Mouse (Mus musculus) embryonic stem cell, embryonic (primary cell): ENCODE data around the gene Cdkn1a.

Experiments
- CTCF ChIA-PET, 4 experiments: fragments of 300-600 bp in 2 of 4; fragments of 350-600 bp in 2 of 4; sonication (Branson Sonifier 250); formaldehyde crosslinking; loops; one replicate each; lab custom pipeline; 2022; ENCODE audit warnings: inconsistent platforms in 2 of 4; lab: Charles Lee
- POLR2A ChIA-PET, 4 experiments: fragments of 300-600 bp in 2 of 4; fragments of 350-600 bp in 2 of 4; sonication (Branson Sonifier 250); formaldehyde crosslinking; loops; one replicate each; lab custom pipeline; 2022; ENCODE audit warnings: antibody characterized with exemption in 4 of 4, inconsistent platforms in 1 of 4; lab: Charles Lee

Gene Cdkn1a

DNA sequence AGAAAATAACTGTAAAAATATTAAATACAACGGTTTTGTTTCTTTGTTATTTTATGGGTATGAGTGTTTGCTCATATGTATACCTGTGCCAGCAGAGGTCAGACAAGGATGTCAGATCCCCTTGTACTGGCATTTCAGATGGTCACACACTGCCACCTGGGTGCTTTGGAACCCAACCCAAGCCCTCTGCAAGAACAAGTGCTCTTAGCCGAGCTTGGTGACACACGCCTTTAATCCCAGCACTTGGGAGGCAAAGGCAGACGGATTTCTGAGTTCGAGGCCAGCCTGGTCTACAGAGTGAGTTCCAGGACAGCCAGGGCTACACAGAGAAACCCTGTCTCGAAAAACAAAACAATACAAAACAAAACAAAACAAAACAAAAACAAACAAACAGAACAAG lies 19.6 kb downstream of the Cdkn1a start:
- POLR2A ChIA-PET: interaction anchor here in 3 of 4 experiments (1.1 to 4.6 kb wide), 6 partner anchors 10 to 17 kb away, joined by 3 to 49 read pairs (median 6); no protein-coding TSS in a partner anchor
- CTCF ChIA-PET: interaction anchor here in 1 of 4 experiments (0.6 kb wide), 1 partner anchor 61 kb away, joined by 10 read pairs; no protein-coding TSS in a partner anchor

DNA sequence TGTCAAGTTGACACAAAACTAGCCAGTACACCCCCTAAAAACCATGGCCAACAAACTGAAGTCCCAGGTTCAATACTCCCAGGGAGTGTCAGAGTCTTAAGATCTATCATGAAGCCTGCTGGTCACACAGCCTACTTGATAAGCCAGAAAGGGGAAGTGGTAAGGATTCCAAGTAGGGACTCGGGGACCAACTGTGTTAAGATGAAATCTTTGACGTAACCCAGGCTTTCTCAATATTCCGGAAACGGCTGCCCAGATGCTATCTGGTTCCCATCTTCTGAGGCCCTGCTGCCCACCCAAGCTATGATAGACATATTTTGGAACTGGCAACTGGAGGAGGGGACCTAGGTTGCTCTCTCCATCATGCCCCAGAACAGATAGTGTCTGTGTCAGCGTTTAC lies 20.6 kb downstream of the Cdkn1a start:
- ChIA-PET CTCF (no interaction called here), POLR2A (interaction anchor here in 3 of 4 experiments (0.5 to 4.6 kb wide), 7 partner anchors 11 to 62 kb away, joined by 3 to 49 read pairs (median 3); no protein-coding TSS in a partner anchor)

DNA sequence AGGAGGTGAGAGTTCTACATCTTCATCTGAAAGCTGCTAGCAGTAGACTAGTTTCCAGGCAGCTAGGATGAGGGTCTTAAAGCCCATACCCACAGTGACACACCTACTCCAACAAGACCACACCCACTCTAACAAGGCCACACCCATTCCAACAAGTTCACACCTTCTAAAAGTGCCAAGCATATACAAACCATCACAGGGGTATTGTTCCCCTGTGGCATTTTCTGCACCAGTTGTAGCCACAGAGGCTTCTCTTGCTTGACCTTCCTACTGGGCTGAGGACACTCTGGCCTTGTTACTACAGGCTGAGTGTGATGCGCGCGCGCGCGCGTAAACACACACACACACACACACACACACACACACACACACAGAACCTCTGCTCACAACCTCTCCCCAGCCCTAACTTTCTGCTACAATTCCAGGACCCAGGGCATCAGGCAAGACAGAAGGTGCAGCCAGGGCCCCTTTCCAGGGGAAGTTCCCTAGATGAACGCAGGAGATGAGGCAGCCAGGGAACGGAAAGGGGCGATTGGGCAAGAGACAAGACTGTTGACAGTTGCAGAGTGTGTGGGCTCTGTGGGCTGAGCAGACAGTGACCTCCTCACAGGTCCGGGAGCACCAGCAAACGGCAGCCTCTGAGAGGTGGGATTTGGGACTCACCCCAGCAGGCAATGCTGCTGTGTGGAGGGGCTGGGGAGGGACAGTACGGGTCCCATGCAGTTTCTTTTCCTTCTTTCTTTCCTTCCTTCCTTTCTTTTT lies 23.0 kb downstream of the Cdkn1a start, which contains the start of gene Rab44:
Rab44 (plus strand) TSS at position 555 of the 762 bp plus-strand sequence.
- CTCF ChIA-PET: interaction anchor here in 1 of 4 experiments (1.0 to 1.1 kb wide), 2 partner anchors 58 to 65 kb away, joined by 3 to 5 read pairs; no protein-coding TSS in a partner anchor
- POLR2A ChIA-PET: interaction anchor here in 3 of 4 experiments (0.7 to 4.6 kb wide), 12 partner anchors 13 to 1558 kb away, joined by 3 to 49 read pairs (median 4); partner anchors contain the start of gene Srsf3 (in 1 of the 3)

DNA sequence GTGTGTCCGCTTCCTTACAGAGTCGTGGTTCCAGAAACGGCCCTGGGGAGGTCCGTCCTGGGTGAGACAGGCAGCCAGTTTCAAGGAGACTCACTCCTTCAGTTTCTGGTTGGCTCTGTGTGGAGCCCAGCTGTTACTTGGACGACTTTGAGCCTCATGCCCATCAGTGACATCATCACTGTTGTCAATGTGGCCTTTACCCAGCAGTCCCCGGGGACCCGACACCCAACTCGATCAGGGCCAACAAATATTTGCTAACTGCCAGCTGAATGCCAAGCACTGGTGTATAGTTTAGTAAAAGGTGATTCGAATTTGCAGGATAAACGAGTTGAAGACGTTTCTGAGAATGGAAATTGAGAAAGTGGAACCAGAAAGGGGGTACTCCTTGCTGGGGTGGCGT lies 25.2 kb downstream of the Cdkn1a start:
- POLR2A ChIA-PET: interaction anchor here in 2 of 4 experiments (0.9 to 3.4 kb wide), 7 partner anchors 15 to 57 kb away, joined by 3 to 18 read pairs (median 3); partner anchors contain the start of gene Cdkn1a (in 1 of the 2)
- CTCF ChIA-PET: interaction anchor here in 2 of 4 experiments (0.5 to 1.6 kb wide), 4 partner anchors 54 to 1550 kb away, joined by 3 to 7 read pairs (median 4); no protein-coding TSS in a partner anchor

DNA sequence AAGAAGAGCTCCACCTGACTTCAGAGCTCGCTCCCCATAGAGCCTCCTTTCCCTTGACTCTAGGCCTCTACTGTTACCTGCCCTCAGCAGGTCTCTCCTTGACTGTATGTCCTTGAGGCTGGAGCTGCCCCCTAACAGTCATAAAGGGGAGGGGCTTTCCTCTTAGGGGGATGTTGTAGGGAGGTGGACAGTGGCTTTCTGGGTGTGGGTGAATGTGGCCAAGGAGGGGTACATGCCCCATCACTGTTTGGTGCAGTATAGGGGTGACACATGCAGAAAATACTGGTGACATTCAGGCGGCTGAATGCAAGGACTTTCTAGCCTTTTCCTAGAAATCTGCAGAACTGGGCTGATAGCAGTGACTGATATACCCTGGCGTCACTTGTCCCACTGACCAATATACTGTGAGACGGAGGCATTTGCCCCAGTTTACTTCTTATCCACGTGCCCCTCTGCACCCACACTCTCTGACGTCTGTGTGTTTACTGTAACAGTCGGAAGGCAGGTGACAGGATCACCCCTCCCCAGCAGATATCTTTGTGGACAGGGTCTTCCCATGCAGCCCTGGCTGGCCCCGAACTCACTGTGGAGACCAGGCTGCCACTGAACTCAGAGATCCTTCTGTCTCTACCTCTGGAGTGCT lies 26.4 kb downstream of the Cdkn1a start:
- ChIA-PET POLR2A (interaction anchor here (0.6 to 3.4 kb wide), 12 partner anchors 17 to 330 kb away, joined by 3 to 18 read pairs (median 3); partner anchors contain the start of gene Cdkn1a (in 1 of the 4)), CTCF (interaction anchor here in 1 of 4 experiments (1.6 kb wide), 1 partner anchor 67 kb away, joined by 7 read pairs; no protein-coding TSS in a partner anchor)

DNA sequence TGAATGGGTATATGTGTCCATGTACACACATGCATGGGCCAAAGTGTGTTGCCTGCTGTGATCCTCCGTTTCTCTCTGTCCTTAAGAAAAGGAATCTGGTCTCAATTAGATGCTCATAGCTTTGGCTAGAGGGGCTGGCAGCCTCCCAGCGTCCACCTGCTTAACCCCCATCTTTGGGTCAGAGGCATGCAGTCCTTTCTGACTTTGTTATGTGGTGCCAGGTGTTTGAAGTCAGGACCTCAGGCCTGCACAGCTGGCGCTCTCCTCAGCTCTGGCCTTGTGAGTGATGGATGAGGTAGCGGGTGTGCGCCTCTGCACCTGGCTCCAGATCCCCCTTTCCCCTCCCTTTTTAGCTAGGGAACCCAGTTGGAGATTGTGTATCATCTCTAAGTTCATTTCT lies 27.3 kb downstream of the Cdkn1a start:
- ChIA-PET CTCF (interaction anchor here in 2 of 4 experiments (0.7 kb wide), 2 partner anchors 53 to 629 kb away, joined by 3 to 5 read pairs; no protein-coding TSS in a partner anchor), POLR2A (interaction anchor here in 3 of 4 experiments (0.6 to 1.6 kb wide), 8 partner anchors 21 to 128 kb away, joined by 3 to 5 read pairs (median 4); no protein-coding TSS in a partner anchor)

DNA sequence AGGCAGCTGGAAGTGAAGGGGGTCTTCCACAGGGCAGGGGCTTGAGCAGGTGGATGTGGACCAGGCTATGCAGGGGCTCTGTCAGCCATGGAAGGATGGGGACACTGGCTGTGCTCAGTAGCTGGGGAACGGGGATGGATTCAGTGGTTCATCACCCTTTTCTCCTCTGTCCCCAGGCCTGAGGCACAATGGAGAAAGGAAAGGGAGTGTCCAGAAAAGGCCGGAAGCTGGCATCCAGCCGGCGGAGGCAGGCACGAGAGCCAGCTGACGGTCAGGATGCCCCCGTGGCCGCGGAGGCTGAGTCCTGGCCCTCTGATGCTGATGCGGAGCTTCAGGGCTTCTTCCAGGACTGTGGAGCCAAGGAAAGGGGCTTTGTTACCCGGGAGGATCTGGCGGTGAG lies 29.9 kb downstream of the Cdkn1a start:
- POLR2A ChIA-PET: interaction anchor here in 3 of 4 experiments (0.6 to 1.6 kb wide), 12 partner anchors 11 to 380 kb away, joined by 3 to 7 read pairs (median 4); no protein-coding TSS in a partner anchor

DNA sequence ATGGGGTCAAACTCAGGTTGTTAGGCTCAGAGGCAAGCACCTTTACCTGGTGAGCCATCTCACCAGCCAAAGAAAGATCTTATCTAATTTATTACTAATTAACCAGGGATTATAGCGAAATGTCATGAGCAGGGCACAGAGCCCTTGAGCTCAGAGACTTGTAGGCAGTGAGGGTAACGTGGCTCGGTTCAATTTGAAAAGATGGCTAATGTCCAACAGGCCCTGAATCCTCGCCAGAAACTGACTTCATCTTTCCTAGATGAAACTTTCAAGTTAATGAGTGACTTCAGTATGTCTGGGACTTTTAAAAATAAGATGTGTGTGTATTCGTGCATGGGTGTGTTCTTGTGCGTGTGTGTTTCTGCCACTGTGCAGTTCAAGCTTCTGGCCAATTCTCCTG lies 32.0 kb downstream of the Cdkn1a start:
- POLR2A ChIA-PET: interaction anchor here in 3 of 4 experiments (0.5 to 2.0 kb wide), 16 partner anchors 23 to 231 kb away, joined by 3 to 10 read pairs (median 4); partner anchors contain the start of genes Cdkn1a (in 1 of the 3) and Srsf3 (in 1 of the 3)
- CTCF ChIA-PET: interaction anchor here in 2 of 4 experiments (0.5 to 1.7 kb wide), 5 partner anchors 13 to 135 kb away, joined by 3 to 5 read pairs (median 4); no protein-coding TSS in a partner anchor

More for the DNA sequence above, 29.9 kb downstream of the Cdkn1a start:
- CTCF ChIA-PET: interaction anchor here in 2 of 4 experiments (0.6 to 1.0 kb wide), 3 partner anchors 44 to 129 kb away, joined by 3 to 13 read pairs (median 3); no protein-coding TSS in a partner anchor

DNA sequence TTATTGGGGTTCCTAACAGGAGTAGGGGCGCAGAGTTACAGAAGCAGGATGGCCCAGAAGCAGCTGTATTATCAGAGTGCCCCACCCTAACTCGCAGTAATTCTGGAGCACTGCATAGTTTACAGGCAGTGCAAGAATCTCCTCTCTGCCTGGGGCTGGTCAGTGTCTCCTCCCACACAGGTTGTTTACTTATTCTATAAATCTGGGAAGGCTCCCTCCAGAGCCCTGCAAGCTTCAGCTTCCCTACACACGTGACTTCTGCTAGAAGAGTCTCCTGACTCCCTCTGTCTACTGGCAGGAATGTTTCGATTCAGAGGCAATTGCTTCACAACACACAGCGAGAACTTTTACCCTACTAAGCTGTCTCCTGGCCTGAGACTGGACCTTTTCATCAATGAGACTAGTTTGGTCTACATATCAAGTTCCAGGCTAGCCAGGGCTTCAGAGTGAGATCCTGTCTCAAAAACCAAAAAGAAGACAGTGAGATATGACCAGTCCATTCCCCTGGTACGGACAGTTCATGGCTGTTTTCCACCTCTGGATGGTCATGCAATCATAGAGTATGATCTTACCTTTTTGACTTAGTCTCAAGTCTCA lies 32.9 kb downstream of the Cdkn1a start:
- POLR2A ChIA-PET: interaction anchor here in 3 of 4 experiments (0.6 to 2.0 kb wide), 20 partner anchors 23 to 122 kb away, joined by 3 to 10 read pairs (median 4); partner anchors contain the start of genes Cdkn1a (in 1 of the 3) and Srsf3 (in 1 of the 3)
- CTCF ChIA-PET: interaction anchor here in 1 of 4 experiments (0.7 to 1.7 kb wide), 6 partner anchors 12 to 136 kb away, joined by 3 to 6 read pairs (median 4); no protein-coding TSS in a partner anchor

DNA sequence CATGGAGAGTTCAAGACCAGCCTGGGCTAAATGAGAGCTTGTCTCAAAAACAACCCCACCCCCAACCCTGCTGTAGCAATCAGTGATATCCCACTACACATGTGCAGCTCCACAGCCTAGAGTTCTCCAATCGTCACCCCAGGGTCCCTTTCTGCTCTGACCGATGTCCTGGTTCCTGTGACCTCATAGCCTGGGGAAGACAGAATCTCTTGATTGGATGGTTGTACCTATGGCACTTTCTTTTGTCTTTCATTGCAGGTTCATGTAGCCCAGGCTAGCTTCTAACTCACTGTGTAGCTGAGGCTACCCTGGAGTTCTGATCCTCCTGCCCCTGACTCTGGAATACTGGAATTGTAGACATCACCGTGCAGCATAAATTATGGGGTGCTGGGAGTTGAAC lies 35.8 kb downstream of the Cdkn1a start:
- ChIA-PET POLR2A (interaction anchor here in 2 of 4 experiments (0.6 to 2.1 kb wide), 9 partner anchors 12 to 118 kb away, joined by 3 to 5 read pairs (median 3); no protein-coding TSS in a partner anchor), CTCF (interaction anchor here in 2 of 4 experiments (1.0 to 1.4 kb wide), 4 partner anchors 19 to 120 kb away, joined by 4 to 5 read pairs (median 4); no protein-coding TSS in a partner anchor)

DNA sequence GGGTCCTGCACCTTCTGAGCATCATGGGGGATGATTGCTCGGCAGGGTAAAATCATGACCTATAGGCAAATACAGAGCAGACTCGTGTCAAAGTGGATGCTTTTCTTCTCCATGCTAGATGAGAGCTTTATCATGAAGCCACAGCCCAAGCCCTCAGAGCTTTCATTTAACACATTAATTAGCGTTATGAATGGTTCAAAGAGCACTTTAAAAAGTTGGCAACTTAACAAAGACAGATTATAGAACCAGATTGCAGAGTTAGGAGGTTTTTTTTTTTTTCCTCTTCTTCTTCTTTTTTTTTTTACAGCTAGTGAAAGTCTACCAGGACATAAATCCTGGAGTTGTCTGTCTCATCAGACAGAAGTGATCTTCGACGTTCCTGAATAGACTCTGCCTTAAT lies 38.6 kb downstream of the Cdkn1a start:
- CTCF ChIA-PET: interaction anchor here in 2 of 4 experiments (0.7 kb wide), 2 partner anchors 34 to 169 kb away, joined by 4 to 8 read pairs; no protein-coding TSS in a partner anchor
- POLR2A ChIA-PET: interaction anchor here in 2 of 4 experiments (0.6 to 1.4 kb wide), 9 partner anchors 26 to 440 kb away, joined by 3 to 5 read pairs (median 4); no protein-coding TSS in a partner anchor

DNA sequence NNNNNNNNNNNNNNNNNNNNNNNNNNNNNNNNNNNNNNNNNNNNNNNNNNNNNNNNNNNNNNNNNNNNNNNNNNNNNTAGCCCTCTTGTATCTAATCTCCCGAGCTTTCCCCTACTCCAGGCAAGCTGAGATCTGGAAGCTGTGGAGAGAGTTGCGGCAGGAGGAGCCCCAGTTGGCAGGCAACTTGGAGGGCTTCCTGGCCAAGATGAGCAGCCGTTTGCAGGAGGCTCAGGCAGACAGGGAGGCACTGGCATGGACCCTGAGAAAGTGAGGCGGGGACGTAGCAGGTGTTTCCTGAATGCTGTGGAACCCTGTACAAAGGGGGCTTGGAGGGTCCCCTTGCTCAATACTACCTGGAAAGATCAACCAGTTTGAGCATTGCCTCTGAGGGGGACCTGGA lies 44.3 kb downstream of the Cdkn1a start:
- POLR2A ChIA-PET: interaction anchor here (0.5 to 2.9 kb wide), 24 partner anchors 10 to 96 kb away, joined by 3 to 13 read pairs (median 4); no protein-coding TSS in a partner anchor
- CTCF ChIA-PET: interaction anchor here in 1 of 4 experiments (1.1 to 1.2 kb wide), 2 partner anchors 10 to 148 kb away, joined by 3 to 4 read pairs; no protein-coding TSS in a partner anchor

DNA sequence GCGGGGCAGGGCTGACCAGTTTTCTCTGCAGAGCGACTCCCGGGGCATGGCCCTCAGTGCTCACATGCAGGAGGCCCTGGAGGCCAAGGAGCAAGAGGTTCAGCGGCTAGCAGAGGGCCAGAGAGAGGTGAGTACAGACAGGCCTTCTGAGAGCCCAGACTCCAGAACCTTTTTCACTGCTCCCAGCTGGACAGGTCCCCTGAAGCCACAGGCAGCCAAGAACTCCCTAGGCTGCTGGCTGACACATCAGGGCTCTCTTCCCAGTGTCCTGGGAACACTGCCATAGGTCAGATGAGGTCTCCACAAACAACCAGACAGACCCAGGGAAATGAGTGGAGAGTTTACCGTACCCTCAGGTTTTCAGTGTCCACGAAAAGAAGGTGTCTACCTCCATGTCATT lies 45.5 kb downstream of the Cdkn1a start:
- POLR2A ChIA-PET: interaction anchor here in 2 of 4 experiments (0.9 to 2.9 kb wide), 5 partner anchors 10 to 87 kb away, joined by 3 to 13 read pairs (median 3); no protein-coding TSS in a partner anchor
- CTCF ChIA-PET: interaction anchor here in 1 of 4 experiments (0.7 kb wide), 1 partner anchor 13 kb away, joined by 3 read pairs; no protein-coding TSS in a partner anchor

DNA sequence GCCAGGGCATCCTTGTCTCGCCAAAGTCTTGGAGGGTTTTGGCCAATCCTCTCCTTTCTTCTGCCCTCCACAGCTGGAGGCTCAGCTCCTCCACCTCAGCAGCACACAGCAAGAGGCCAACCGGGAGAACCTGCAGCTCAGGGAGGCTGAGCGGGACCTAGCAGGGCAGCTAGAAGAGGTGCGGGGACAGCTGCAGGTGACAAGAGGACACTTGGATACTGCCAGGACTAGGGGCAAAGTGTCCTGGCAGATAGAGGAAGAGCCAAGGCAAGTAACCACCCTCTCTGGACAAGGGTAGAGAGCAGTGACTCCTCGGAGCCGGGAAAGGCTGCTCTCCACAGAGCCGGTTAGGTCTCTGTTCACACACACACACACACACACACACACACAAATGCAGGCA lies 47.1 kb downstream of the Cdkn1a start:
- ChIA-PET CTCF (interaction anchor here in 2 of 4 experiments (0.6 to 1.1 kb wide), 4 partner anchors 34 to 1880 kb away, joined by 3 to 8 read pairs (median 4); no protein-coding TSS in a partner anchor), POLR2A (interaction anchor here in 2 of 4 experiments (0.8 to 11.5 kb wide), 3 partner anchors 20 to 56 kb away, joined by 3 to 112 read pairs (median 4); no protein-coding TSS in a partner anchor)

DNA sequence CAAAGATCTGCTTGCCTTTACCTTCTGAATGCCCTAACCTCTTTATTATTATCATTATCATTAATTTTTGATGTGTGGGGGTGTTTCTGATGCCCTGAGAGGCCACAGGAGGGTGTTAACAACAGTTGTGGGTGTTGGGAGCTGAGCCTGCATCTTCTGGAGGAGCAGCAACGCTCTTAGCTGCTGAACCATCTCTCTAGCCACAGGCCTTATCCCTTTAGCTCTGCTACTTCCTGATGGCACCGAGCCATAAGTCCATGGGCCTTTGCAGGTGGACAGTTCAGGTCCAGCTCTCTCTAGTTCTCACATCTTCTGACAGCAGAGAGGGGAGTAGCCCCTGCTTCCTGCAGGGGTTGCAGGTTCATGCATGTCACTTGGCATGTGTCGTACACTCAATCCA lies 50.8 kb downstream of the Cdkn1a start:
- ChIA-PET POLR2A (interaction anchor here in 3 of 4 experiments (0.6 to 11.5 kb wide), 5 partner anchors 16 to 110 kb away, joined by 3 to 112 read pairs (median 9); partner anchors contain the start of gene Srsf3 (in 1 of the 3)), CTCF (interaction anchor here in 3 of 4 experiments (0.5 to 0.6 kb wide), 3 partner anchors 123 to 998 kb away, joined by 3 to 5 read pairs (median 4); no protein-coding TSS in a partner anchor)

DNA sequence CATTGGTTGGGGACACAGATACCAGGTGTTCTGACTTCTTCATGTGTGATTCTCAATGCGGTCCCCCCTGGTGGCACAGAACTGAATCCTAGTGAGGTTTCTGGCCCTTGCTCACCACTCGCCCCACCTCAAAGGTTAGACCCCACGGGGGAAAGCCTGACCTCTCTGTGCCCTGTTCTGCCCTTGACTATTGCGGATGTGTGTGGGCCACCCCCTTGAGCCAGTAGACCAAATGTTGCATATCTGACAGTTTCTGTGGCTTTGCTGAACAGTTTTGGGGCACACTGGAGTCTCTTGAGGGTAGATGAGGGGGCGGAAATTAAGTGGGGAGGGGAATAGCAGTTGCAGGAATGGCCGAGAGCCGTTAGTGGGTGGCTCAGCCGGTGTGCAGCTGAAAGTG lies 52.5 kb downstream of the Cdkn1a start:
- POLR2A ChIA-PET: interaction anchor here in 2 of 4 experiments (1.3 to 11.5 kb wide), 5 partner anchors 15 to 98 kb away, joined by 3 to 112 read pairs (median 9); no protein-coding TSS in a partner anchor
- CTCF ChIA-PET: no interaction called here
